Mouse (Mus musculus) spleen, adult 12 weeks (tissue): ENCODE data around the gene Olfr1242.

ENCODE experiments used
- DNase-seq: peaks from one replicate; pipeline ENCODE4 v3.0.0; 2022; ENCODE audit warnings: low spot score

Gene Olfr1242

GRCm38 (mm10) chr2:89498235-89498634 is at the start of gene Olfr1242:
Gene Olfr1242, minus strand, starts transcription at chr2:89498335.
- DNase-seq, result no peak

- no peak for DNase-seq
Observed at GRCm38 (mm10) chr2:89544516-89544915, 46.4 kb upstream of the Olfr1242 start.

- DNase-seq, result no peak
Observed at GRCm38 (mm10) chr2:89539923-89540322, 41.8 kb upstream of the Olfr1242 start.

GRCm38 (mm10) chr2:89531387-89531786 is 33.3 kb upstream of the Olfr1242 start, which contains the start of gene Olfr1243:
Gene Olfr1243, minus strand, starts transcription at chr2:89531487.
- DNase-seq, result no peak

DNA sequence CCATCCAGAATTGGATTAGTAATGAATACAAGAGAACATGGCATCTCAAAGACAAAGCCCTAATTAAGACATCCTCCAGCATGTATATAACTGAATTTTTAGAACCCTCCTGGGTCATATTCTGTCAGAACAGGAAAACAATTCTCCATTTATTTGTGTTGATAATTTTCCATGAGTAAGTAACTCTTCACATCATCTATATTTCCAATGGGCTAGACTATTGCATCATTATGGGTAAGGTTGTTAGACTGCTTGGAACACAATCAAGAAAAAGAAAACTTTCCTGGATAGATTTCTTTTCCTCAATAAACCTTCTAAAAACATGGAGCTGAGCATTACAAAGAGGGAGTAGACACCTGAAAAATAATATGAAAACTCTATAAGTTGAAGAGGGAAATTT is 11.1 kb downstream of the Olfr1242 start, which contains the start of gene Olfr1241:
Gene Olfr1241, minus strand, starts transcription at position 101 of the 400 bp plus-strand sequence.
- DNase-seq, result no peak

GRCm38 (mm10) chr2:89442900-89443299 is 55.2 kb downstream of the Olfr1242 start, which contains the start of gene Olfr1240:
Gene Olfr1240, minus strand, starts transcription at chr2:89443000.
- DNase-seq, result no peak
